Mouse (Mus musculus) heart, embryonic 16.5 days (tissue): Measurements from ENCODE around the gene C130074G19Rik. TPM values are rescaled to one million over a fixed set of nuclear protein-coding genes. Genes with fewer than 3 reads are reported as not detected.
A peak's percentile ranks its signal among the peaks of the same experiment; 100 is the strongest.

ENCODE experiments used
- ATAC-seq: fragments of 200-750 bp; cut with Nextera tagmentation; replicated peaks from 2 replicates; pipeline ENCODE4 v1.8.0; 2017; ENCODE audit warnings: moderate number of reproducible peaks; ENCODE audit not compliant: insufficient read depth, low FRiP score; ENCODE audit errors: extremely low read depth
- H3K27ac ChIP-seq: fragments of 300-500 bp; sonication (generic); 2 replicates; pipeline ENCODE4 v1.5.1; 2014; ENCODE audit warnings: mild to moderate bottlenecking, low read length, control low read depth, moderate library complexity
- H3K27me3 ChIP-seq: fragments of 300-500 bp; sonication (generic); 2 replicates; pipeline ENCODE4 v1.6.1; 2014; ENCODE audit warnings: low read length, mixed read lengths; ENCODE audit not compliant: control insufficient read depth, insufficient read depth
- H3K36me3 ChIP-seq: fragments of 300-500 bp; sonication (generic); 2 replicates; pipeline ENCODE4 v1.6.1; 2014; ENCODE audit not compliant: control insufficient read depth, insufficient read depth
- H3K4me1 ChIP-seq: fragments of 300-500 bp; sonication (generic); 2 replicates; pipeline ENCODE4 v1.6.1; 2014; ENCODE audit warnings: low read length, mixed read lengths; ENCODE audit not compliant: control insufficient read depth, insufficient read depth
- H3K4me2 ChIP-seq: fragments of 300-500 bp; sonication (generic); 2 replicates; pipeline ENCODE4 v1.6.1; 2014; ENCODE audit warnings: low read depth, mild to moderate bottlenecking, control low read depth, low read length
- H3K4me3 ChIP-seq: fragments of 300-500 bp; sonication (generic); 2 replicates; pipeline ENCODE4 v1.5.1; 2014; ENCODE audit warnings: mild to moderate bottlenecking, control low read depth, low read length
- H3K9ac ChIP-seq: fragments of 300-500 bp; sonication (generic); 2 replicates; pipeline ENCODE4 v1.6.1; 2014; ENCODE audit warnings: low read length, control low read depth
- H3K9me3 ChIP-seq: fragments of 300-500 bp; sonication (generic); replicated peaks from 2 replicates; pipeline ENCODE4 v1.6.1; 2016; ENCODE audit warnings: low read length; ENCODE audit not compliant: control insufficient read depth
- WGBS: fragments of 180-500 bp; shearing (Covaris S2); extraction: QIAGEN DNeasy Blood & Tissue Kit; methylation state at CpG from one replicate; pipeline ENCODE4 v1.1.7; 2014; 5-methylcytosine and 5-hydroxymethylcytosine counted together
- polyA plus RNA-seq: library from polyadenylated mRNA; unstranded; fragments of >200 nt; fragmentation: Nextera tagmentation; extraction: Ambion mirVana; gene quantifications from 2 replicates; pipeline ENCODE4 v1.2.1, GENCODE M21; 2015

C130074G19Rik gene
- polyA plus RNA-seq, 1 experiment from 2014 or later: 1.1 TPM

- H3K4me3 ChIP-seq: peak overlapping the region; percentile 32
Observed at GRCm38 (mm10) chr1:184853339-184853738, 29.7 kb downstream of the C130074G19Rik start.

DNA sequence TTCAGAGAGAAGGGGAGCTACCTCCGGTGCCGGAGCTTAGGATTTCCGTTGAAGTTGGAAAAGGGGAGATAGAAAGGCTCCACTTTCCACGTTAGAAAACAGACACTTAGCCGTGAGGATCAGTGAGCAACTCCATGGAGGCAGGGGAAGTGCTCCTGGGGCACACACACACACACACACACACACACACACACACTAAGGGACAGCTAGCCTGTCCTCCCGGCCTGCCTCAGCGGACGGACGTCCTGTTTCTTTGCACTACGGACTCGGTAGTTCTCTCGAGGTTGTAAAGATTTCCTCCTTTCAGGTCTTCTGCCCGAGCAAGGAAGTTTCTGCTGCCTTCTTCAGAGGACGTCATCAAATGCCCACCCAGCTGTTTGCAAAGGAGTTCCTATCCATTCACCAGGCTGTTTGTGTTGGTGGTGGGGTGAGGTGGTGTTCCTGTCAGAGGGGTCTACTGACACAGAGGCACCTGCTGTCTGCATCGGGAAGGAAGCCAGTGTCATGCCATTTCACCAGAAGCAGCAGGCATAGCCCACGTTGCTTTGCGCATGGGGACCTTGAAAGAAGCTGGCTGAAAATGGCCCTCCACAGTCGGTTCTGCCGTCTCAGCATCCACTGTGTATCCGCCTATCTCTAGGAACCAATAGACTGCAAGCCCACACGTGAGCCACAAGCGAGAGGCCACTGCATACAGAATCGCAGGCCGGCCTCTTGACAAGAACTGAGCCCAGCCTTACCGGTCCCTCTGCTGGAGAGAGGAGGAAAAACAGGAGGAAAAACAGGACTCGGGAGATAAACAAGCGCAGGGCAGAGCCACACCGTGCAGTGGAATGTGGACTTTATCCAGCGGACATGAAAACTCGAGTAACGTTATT is 31.0 kb downstream of the C130074G19Rik start:
- WGBS: 10% methylated on average over 31 of the region's 31 CpGs
- Histone ChIP-seq H3K36me3 (no peaks in the 10 kb centered on the region), H3K4me3 (peak overlapping the region; percentile 31), H3K4me1 (peaks cover 13% of the 10 kb centered on the region), H3K9ac (peak overlapping the region; percentile 10), H3K27me3 (no peaks in the 10 kb centered on the region), H3K27ac (peak overlapping the region; percentile 77), H3K9me3 (no peaks in the 10 kb centered on the region), H3K4me2 (peak overlapping the region; percentile 64)
- ATAC-seq: peak; percentile 65; the same call in 1 of the 2 replicates

More at GRCm38 (mm10) chr1:184853339-184853738, 29.7 kb downstream of the C130074G19Rik start:
- no peaks in the 10 kb centered on the region for H3K9me3 ChIP-seq
- no peaks in the 10 kb centered on the region for H3K27me3 ChIP-seq
- peaks cover 13% of the 10 kb centered on the region for H3K4me1 ChIP-seq
- H3K27ac ChIP-seq: peak overlapping the region; percentile 81
- peak; percentile 62 for ATAC-seq
- H3K36me3 ChIP-seq: no peaks in the 10 kb centered on the region
- WGBS: 10% methylated on average over 5 of the region's 5 CpGs
- H3K9ac ChIP-seq: 0 out of 2 replicates have a peak overlapping the region, but pooled peaks have one; percentile 12
- H3K4me2 ChIP-seq: peak overlapping the region; percentile 51

GRCm38 (mm10) chr1:184851166-184851565 is 31.9 kb downstream of the C130074G19Rik start:
- H3K4me2 ChIP-seq: peak overlapping the region; percentile 64
- no peak overlapping the region for H3K4me3 ChIP-seq
- 32% methylated on average over 7 of the region's 7 CpGs for WGBS
- H3K9me3 ChIP-seq: no peaks in the 10 kb centered on the region
- ATAC-seq: no peak
- H3K36me3 ChIP-seq: no peaks in the 10 kb centered on the region
- peak overlapping the region; percentile 37 for H3K27ac ChIP-seq
- no peak overlapping the region for H3K9ac ChIP-seq
- H3K27me3 ChIP-seq: no peaks in the 10 kb centered on the region
- H3K4me1 ChIP-seq: peaks cover 16% of the 10 kb centered on the region

GRCm38 (mm10) chr1:184846973-184847372 is 36.0 kb downstream of the C130074G19Rik start:
- Histone ChIP-seq H3K4me2 (no peak overlapping the region), H3K9ac (no peak overlapping the region), H3K4me1 (peaks cover 30% of the 10 kb centered on the region), H3K4me3 (no peak overlapping the region), H3K27ac (no peak overlapping the region), H3K9me3 (no peaks in the 10 kb centered on the region), H3K36me3 (no peaks in the 10 kb centered on the region), H3K27me3 (no peaks in the 10 kb centered on the region)
- ATAC-seq: no peak
- WGBS: 51% methylated on average over 3 of the region's 3 CpGs

- ATAC-seq: 0 out of 2 replicates have a peak, but pooled peaks have one; percentile 1
- H3K27ac ChIP-seq: peak within 1 kb of the TSS; percentile 90
- H3K4me1 ChIP-seq: peaks cover 24% of the 10 kb centered on the region
- 4% methylated on average over 18 of the region's 18 CpGs for WGBS
- peak within 1 kb of the TSS; percentile 97 for H3K4me2 ChIP-seq
- H3K36me3 ChIP-seq: no peaks in the 10 kb centered on the region
- no peaks in the 10 kb centered on the region for H3K9me3 ChIP-seq
- peak within 1 kb of the TSS; percentile 84 for H3K4me3 ChIP-seq
- H3K27me3 ChIP-seq: no peaks in the 10 kb centered on the region
- peak within 1 kb of the TSS; percentile 95 for H3K9ac ChIP-seq
Observed at GRCm38 (mm10) chr1:184846092-184846750, 36.8 kb downstream of the C130074G19Rik start, which contains the start of gene Marc2. TSS of gene Marc2 (minus strand) at chr1:184846451.

- under 1% methylated on average over 67 of the region's 67 CpGs for whole genome bisulfite sequencing
- ATAC-seq: peak; percentile 98
- Histone ChIP-seq H3K9ac (peak overlapping the region; percentile 95), H3K27me3 (no peaks in the 10 kb centered on the region), H3K4me1 (peaks cover 23% of the 10 kb centered on the region), H3K4me2 (peak overlapping the region; percentile 97), H3K9me3 (no peaks in the 10 kb centered on the region), H3K4me3 (peak overlapping the region; percentile 84), H3K27ac (peak overlapping the region; percentile 90), H3K36me3 (peaks cover 7% of the 10 kb centered on the region; the same call in 1 of the 2 replicates)
Observed at GRCm38 (mm10) chr1:184845111-184846071, 37.6 kb downstream of the C130074G19Rik start.

DNA sequence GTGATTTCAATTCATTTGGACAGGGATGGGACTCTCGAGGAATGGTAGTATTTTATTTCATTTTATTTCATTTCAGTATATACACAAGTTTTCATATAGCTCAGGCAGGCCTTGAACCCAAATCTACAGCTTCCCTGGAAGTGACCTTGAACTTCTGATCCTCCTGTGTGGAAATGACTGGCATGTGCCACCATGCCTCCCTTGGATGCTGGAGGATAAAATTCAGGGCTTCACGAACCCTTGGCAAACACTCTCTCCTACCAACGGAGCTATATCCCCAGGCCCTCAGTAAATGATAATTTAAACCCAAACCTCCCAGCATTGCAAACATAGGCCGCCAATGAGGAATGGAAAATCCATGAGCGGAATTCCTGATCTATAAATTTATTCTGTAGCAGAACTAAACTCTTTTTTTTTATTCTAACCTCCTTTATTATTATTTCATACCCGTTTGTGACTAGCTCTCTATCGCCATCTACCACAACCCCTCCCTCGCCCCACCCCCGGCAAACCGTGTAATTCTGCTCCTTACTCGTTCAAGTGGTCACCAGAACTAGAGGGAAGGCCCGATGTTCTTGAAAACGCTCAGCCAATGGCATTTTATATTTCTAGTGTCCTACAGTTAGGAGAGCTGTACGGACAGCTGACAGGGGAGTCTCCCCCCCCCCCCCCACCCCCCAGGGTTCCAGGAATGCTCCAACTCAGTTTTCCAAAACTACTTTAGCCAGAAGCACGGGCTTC is 38.5 kb downstream of the C130074G19Rik start:
- Histone ChIP-seq H3K27ac (peak overlapping the region; percentile 90), H3K4me3 (peak overlapping the region; percentile 84), H3K9ac (peak overlapping the region; percentile 95), H3K4me1 (peaks cover 23% of the 10 kb centered on the region), H3K36me3 (peaks cover 13% of the 10 kb centered on the region; the same call in 1 of the 2 replicates), H3K9me3 (no peaks in the 10 kb centered on the region), H3K27me3 (no peaks in the 10 kb centered on the region), H3K4me2 (peak overlapping the region; percentile 97)
- WGBS: 20% methylated on average over 15 of the region's 15 CpGs
- no peak for ATAC-seq

DNA sequence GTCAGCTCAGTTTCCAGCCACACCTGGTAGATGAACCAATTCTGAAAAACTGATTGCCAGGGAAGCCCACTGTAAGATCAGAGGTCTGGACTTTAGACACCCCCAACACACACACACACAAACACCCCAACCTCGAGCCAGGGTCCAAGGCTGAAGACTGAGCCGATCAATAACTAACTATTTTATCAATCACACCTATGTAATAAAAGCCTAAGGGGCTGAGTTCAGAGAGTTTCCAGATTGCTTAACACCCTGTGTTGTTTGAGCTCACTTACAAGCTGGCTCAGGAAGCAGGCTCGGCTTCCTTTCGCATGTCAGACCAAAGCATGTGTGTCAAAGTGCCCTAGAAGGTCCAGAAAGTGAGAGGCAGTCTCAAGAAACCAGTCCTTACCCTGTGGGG is 45.4 kb downstream of the C130074G19Rik start:
- Histone ChIP-seq H3K36me3 (peaks cover 27% of the 10 kb centered on the region), H3K27ac (no peak overlapping the region), H3K4me2 (no peak overlapping the region), H3K4me1 (peaks cover 5% of the 10 kb centered on the region), H3K9ac (no peak overlapping the region), H3K27me3 (no peaks in the 10 kb centered on the region), H3K4me3 (no peak overlapping the region), H3K9me3 (no peaks in the 10 kb centered on the region)
- no peak for ATAC-seq
- WGBS: 80% methylated on average over 4 of the region's 4 CpGs
